In genomic region chr1:75016846-75017245, GRCm38 (mm10) we compare ENCODE assay signal across 9 mouse cellular contexts.
DNase-seq lines count a peak whose midpoint lies in the region; ATAC-seq and TF ChIP-seq lines count a peak whose summit lies in the region.
"Had no signal": no experiment of that assay in that cellular context is flagged by ENCODE, and none has a peak within 500 bp of the region (broad histone marks: within the 10 kb centered on the region; RNA-seq: fewer than 3 reads in every experiment).

No protein-coding gene starts in this region.

- peak; percentile 81 for ATAC-seq in granulocyte monocyte progenitor cell, adult 5-6 weeks (replicated peaks; ENCODE audit: poor library complexity, severe bottlenecking)
- peak; percentile 33; the same call in 1 of the 2 replicates for ATAC-seq in liver, postnatal 0 days

- dilution Hi-C loops in CH12.LX (cut with MboI; ENCODE audit: extremely low pct_ligation_motif_present, extremely low pct_unique_long_range_greater_than_20kb, low sequenced_read_pairs) = no loop called here

- H3K27ac ChIP-seq in CH12.LX (ENCODE audit: insufficient read depth, low read depth) = no peak overlapping the region
- H3K27ac ChIP-seq in liver, postnatal 0 days (ENCODE audit: low read depth) = no peak overlapping the region
- H3K27ac ChIP-seq: liver, embryonic 15.5 days had no signal

- no peaks in the 10 kb centered on the region for H3K36me3 ChIP-seq in CH12.LX (replicated peaks in 1 of 2; ENCODE audit: control insufficient read depth in 1 of 2, insufficient read depth in 1 of 2, low read length in 1 of 2)
- H3K36me3 ChIP-seq in liver, postnatal 0 days (replicated peaks; ENCODE audit: insufficient read depth, low read length) = no peaks in the 10 kb centered on the region
- H3K36me3 ChIP-seq: liver, embryonic 15.5 days had no signal

- no peak overlapping the region for H3K4me3 ChIP-seq in CH12.LX (replicated peaks in 1 of 3; ENCODE audit: low read depth in 2 of 3, low read length in 2 of 3, poor library complexity in 1 of 3)
- no peak overlapping the region for H3K4me3 ChIP-seq in liver, postnatal 0 days (ENCODE audit: low read depth, low read length)
- H3K4me3 ChIP-seq: liver, embryonic 15.5 days had no signal

- peaks cover 5% of the 10 kb centered on the region for H3K27me3 ChIP-seq in CH12.LX (replicated peaks)
- no peaks in the 10 kb centered on the region for H3K27me3 ChIP-seq in liver, postnatal 0 days (ENCODE audit: insufficient read depth, low read length)
- H3K27me3 ChIP-seq: liver, embryonic 15.5 days had no signal

- no peaks in the 10 kb centered on the region for H3K4me1 ChIP-seq in CH12.LX (ENCODE audit: control insufficient read depth in 1 of 2, insufficient read depth in 2 of 2)
- H3K4me1 ChIP-seq in liver, postnatal 0 days (ENCODE audit: insufficient read depth) = 0 out of 2 replicates have a peak, but pooled peaks cover 2% of the 10 kb centered on the region

- no peaks in the 10 kb centered on the region for H3K79me2 ChIP-seq in CH12.LX (replicated peaks; ENCODE audit: control insufficient read depth, extremely low read depth, insufficient read depth, poor library complexity, severe bottlenecking)

- H3K4me2 ChIP-seq in CH12.LX (ENCODE audit: insufficient read depth, low read depth, poor library complexity, severe bottlenecking) = no peak overlapping the region
- no peak overlapping the region for H3K4me2 ChIP-seq in liver, postnatal 0 days (ENCODE audit: low read depth, low read length)
- H3K4me2 ChIP-seq: liver, embryonic 15.5 days had no signal

- TF ChIP-seq POLR2A in CH12.LX (IDR thresholded peaks at IDR 0.05; ENCODE audit: low read depth, low read length) = no peak

- H3K9ac ChIP-seq in CH12.LX (ENCODE audit: insufficient read depth, low read depth) = no peak overlapping the region
- H3K9ac ChIP-seq in liver, postnatal 0 days (replicated peaks) = no peak overlapping the region
- H3K9ac ChIP-seq: liver, embryonic 15.5 days had no signal

- peak; percentile 83 for TF ChIP-seq RAD21 in CH12.LX (IDR thresholded peaks at IDR 0.05; ENCODE audit: low read depth, low read length)

- peak; percentile 79 for DNase-seq in CH12.LX (ENCODE audit: extremely low read depth)
- DNase-seq in adrenal gland, adult 8-10 months = peak; percentile 45
- DNase-seq in embryo, embryonic 11 days = peak; percentile 91
- peak; percentile 93 to 94 for DNase-seq in kidney, postnatal 4 days
- peak; percentile 85 for DNase-seq in liver, postnatal 0 days
- DNase-seq in retina, embryonic 14.5 days (ENCODE audit: low spot score) = peak; percentile 91
- DNase-seq in urinary bladder, adult 2 months (ENCODE audit: low spot score) = peak; percentile 60

- no peaks in the 10 kb centered on the region for H3K9me3 ChIP-seq in CH12.LX (replicated peaks; ENCODE audit: low read length)
- no peaks in the 10 kb centered on the region for H3K9me3 ChIP-seq in liver, postnatal 0 days (ENCODE audit: low read length)
- H3K9me3 ChIP-seq: liver, embryonic 15.5 days had no signal

- TF ChIP-seq CTCF in CH12.LX (conservative IDR thresholded peaks at IDR 0.05 in 1 of 2, IDR thresholded peaks at IDR 0.05 in 1 of 2; ENCODE audit: low read depth in 2 of 2, low read length in 2 of 2) = peak; percentile 37 to 93
- TF ChIP-seq CTCF in liver, postnatal 0 days (IDR thresholded peaks at IDR 0.05; ENCODE audit: low read depth) = peak; percentile 87

- in situ Hi-C loops in CH12.LX (cut with MboI; ENCODE audit: low pct_ligation_motif_present, low pct_unique_long_range_greater_than_20kb, low sequenced_read_pairs) = no loop called here

- TF ChIP-seq EP300 in CH12.LX (IDR thresholded peaks at IDR 0.05; ENCODE audit: low read length) = no peak
- no peak for TF ChIP-seq EP300 in liver, postnatal 0 days (IDR thresholded peaks at IDR 0.05; ENCODE audit: low read depth)

- 6% methylated on average over 6 of the region's 6 CpGs for WGBS in liver, postnatal 0 days (ENCODE audit: insufficient replicate concordance)

TF ChIP-seq in CH12.LX, 34 proteins besides CTCF, POLR2A, EP300 and RAD21:
- TF ChIP-seq SMC3 (IDR thresholded peaks at IDR 0.05; ENCODE audit: low read depth, low read length) (peak; percentile 93), NRF1 (IDR thresholded peaks at IDR 0.05; ENCODE audit: low read depth, low read length) (no peak)
